In genomic region chr15:3445285-3445909, GRCm38 (mm10) we compare ENCODE assay signal across 18 mouse cellular contexts.
"Had no signal": no experiment of that assay in that cellular context is flagged by ENCODE, and none has a peak within 500 bp of the region (broad histone marks: within the 10 kb centered on the region; RNA-seq: fewer than 3 reads in every experiment).

No protein-coding gene starts in this region.

- H3K36me3 ChIP-seq: liver, embryonic 13.5 days; midbrain, embryonic 10.5 days; midbrain, embryonic 13.5 days had no signal

- DNase-seq: kidney, adult 18-20 months; kidney, postnatal 25 days; layer of hippocampus, postnatal 36 days; liver, embryonic 13.5 days; lung, adult 2 months; lung, postnatal 10 days; lung, postnatal 36 days; right cerebral cortex, adult 18-20 months; right cerebral cortex, postnatal 14 days; right cerebral cortex, postnatal 4 days; thymus, postnatal 25 days had no signal

- H3K9ac ChIP-seq: liver, embryonic 13.5 days; midbrain, embryonic 13.5 days had no signal

- H3K27me3 ChIP-seq: liver, embryonic 13.5 days; megakaryocyte, embryonic 14.5 days; midbrain, embryonic 13.5 days had no signal

- H3K9me3 ChIP-seq: liver, embryonic 13.5 days; megakaryocyte, embryonic 14.5 days; midbrain, embryonic 10.5 days; midbrain, embryonic 13.5 days had no signal

- H3K4me2 ChIP-seq: liver, embryonic 13.5 days; midbrain, embryonic 13.5 days had no signal

- H3K4me3 ChIP-seq: layer of hippocampus, adult 2 months; left cerebral cortex, adult 2 months; liver, embryonic 13.5 days; megakaryocyte, embryonic 14.5 days; midbrain, embryonic 10.5 days; midbrain, embryonic 13.5 days had no signal

- H3K4me1 ChIP-seq: liver, embryonic 13.5 days; megakaryocyte, embryonic 14.5 days; midbrain, embryonic 10.5 days; midbrain, embryonic 13.5 days had no signal

- H3K27ac ChIP-seq: kidney, postnatal 0 days; layer of hippocampus, adult 2 months; left cerebral cortex, adult 2 months; liver, embryonic 13.5 days; midbrain, embryonic 10.5 days; midbrain, embryonic 13.5 days had no signal

- ATAC-seq: inflammation-experienced regulatory T-cells, adult 6 months; midbrain, embryonic 13.5 days had no signal
